Mouse (Mus musculus) heart, embryonic 16.5 days (tissue): Measurements from ENCODE around the gene Pus7l. TPM values are rescaled to one million over a fixed set of nuclear protein-coding genes. Genes with fewer than 3 reads are reported as not detected.

Experiments
- ATAC-seq: fragments of 200-750 bp; cut with Nextera tagmentation; replicated peaks from 2 replicates; pipeline ENCODE4 v1.8.0; 2017; ENCODE audit warnings: moderate number of reproducible peaks; ENCODE audit not compliant: insufficient read depth, low FRiP score; ENCODE audit errors: extremely low read depth
- H3K27ac ChIP-seq: fragments of 300-500 bp; sonication (generic); 2 replicates; pipeline ENCODE4 v1.5.1; 2014; ENCODE audit warnings: mild to moderate bottlenecking, low read length, control low read depth, moderate library complexity
- H3K27me3 ChIP-seq: fragments of 300-500 bp; sonication (generic); 2 replicates; pipeline ENCODE4 v1.6.1; 2014; ENCODE audit warnings: low read length, mixed read lengths; ENCODE audit not compliant: control insufficient read depth, insufficient read depth
- H3K36me3 ChIP-seq: fragments of 300-500 bp; sonication (generic); 2 replicates; pipeline ENCODE4 v1.6.1; 2014; ENCODE audit not compliant: control insufficient read depth, insufficient read depth
- H3K4me1 ChIP-seq: fragments of 300-500 bp; sonication (generic); 2 replicates; pipeline ENCODE4 v1.6.1; 2014; ENCODE audit warnings: low read length, mixed read lengths; ENCODE audit not compliant: control insufficient read depth, insufficient read depth
- H3K4me2 ChIP-seq: fragments of 300-500 bp; sonication (generic); 2 replicates; pipeline ENCODE4 v1.6.1; 2014; ENCODE audit warnings: low read depth, mild to moderate bottlenecking, control low read depth, low read length
- H3K4me3 ChIP-seq: fragments of 300-500 bp; sonication (generic); 2 replicates; pipeline ENCODE4 v1.5.1; 2014; ENCODE audit warnings: mild to moderate bottlenecking, control low read depth, low read length
- H3K9ac ChIP-seq: fragments of 300-500 bp; sonication (generic); 2 replicates; pipeline ENCODE4 v1.6.1; 2014; ENCODE audit warnings: low read length, control low read depth
- H3K9me3 ChIP-seq: fragments of 300-500 bp; sonication (generic); replicated peaks from 2 replicates; pipeline ENCODE4 v1.6.1; 2016; ENCODE audit warnings: low read length; ENCODE audit not compliant: control insufficient read depth
- WGBS: fragments of 180-500 bp; shearing (Covaris S2); extraction: QIAGEN DNeasy Blood & Tissue Kit; methylation state at CpG from one replicate; pipeline ENCODE4 v1.1.7; 2014; 5-methylcytosine and 5-hydroxymethylcytosine counted together
- polyA plus RNA-seq: library from polyadenylated mRNA; unstranded; fragments of >200 nt; fragmentation: Nextera tagmentation; extraction: Ambion mirVana; gene quantifications from 2 replicates; pipeline ENCODE4 v1.2.1, GENCODE M21; 2015

Pus7l gene
- polyA plus RNA-seq: 4.9 and 5.6 TPM in 2 replicates

DNA sequence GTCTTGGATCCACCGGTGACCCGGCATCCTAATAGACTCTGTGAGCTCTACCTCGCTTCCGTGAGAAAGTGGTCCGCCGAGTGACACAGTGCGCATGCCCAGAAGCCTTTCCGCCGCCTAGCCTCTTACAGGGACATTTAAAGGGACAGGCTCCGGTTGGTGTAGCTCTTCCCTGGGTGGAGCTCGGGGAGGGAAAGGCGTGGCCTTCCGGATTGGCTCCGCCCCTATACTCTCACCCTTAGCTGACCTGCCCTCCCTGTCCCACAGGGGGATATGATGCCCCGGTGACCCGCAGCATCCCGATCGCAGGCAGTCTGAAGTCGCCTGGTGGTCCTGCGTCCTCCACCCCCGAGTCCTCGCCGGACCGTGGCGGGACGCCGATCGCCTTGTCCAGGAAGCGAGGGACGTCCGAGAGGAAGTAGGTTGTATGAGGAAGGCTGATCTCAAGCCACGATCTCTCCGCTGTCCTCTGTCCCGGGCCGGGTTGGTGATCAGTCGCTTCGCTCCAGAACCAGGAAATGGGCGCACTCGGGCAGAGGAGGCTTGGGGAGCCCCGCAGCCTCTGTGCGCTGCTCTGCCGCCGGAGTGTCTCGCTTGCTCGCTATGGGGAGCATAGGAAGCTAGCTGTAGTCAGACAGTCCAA is at the start of gene Pus7l, which contains the start of gene Irak4:
Gene Pus7l, minus strand, starts transcription at position 139 of the 643 bp plus-strand sequence.
Gene Irak4, plus strand, starts transcription at position 235 of the 643 bp plus-strand sequence.
- Histone ChIP-seq H3K4me1 (peaks cover 5% of the 10 kb centered on the region), H3K9ac (peak within 1 kb of the TSS; percentile 78), H3K4me3 (peak within 1 kb of the TSS; percentile 80), H3K27me3 (no peaks in the 10 kb centered on the region), H3K9me3 (no peaks in the 10 kb centered on the region), H3K4me2 (peak within 1 kb of the TSS; percentile 92), H3K27ac (peak within 1 kb of the TSS; percentile 64), H3K36me3 (no peaks in the 10 kb centered on the region)
- peak; percentile 98 for ATAC-seq
- WGBS: 0% methylated on average over 45 of the region's 45 CpGs

- Histone ChIP-seq H3K36me3 (0 out of 2 replicates have a peak, but pooled peaks cover 3% of the 10 kb centered on the region), H3K27ac (no peak overlapping the region), H3K27me3 (no peaks in the 10 kb centered on the region), H3K9ac (no peak overlapping the region), H3K4me2 (no peak overlapping the region), H3K4me3 (no peak overlapping the region), H3K9me3 (no peaks in the 10 kb centered on the region), H3K4me1 (peaks cover 7% of the 10 kb centered on the region)
- 83% methylated on average over 4 of the region's 4 CpGs for WGBS
- no peak for ATAC-seq
These were observed 48.0 kb upstream of the Pus7l start for GRCm38 (mm10) chr15:94591356-94591755.

GRCm38 (mm10) chr15:94590083-94590482 is 46.7 kb upstream of the Pus7l start:
- WGBS: 12% methylated on average over 8 of the region's 8 CpGs
- ATAC-seq: no peak
- no peak overlapping the region for H3K27ac ChIP-seq

GRCm38 (mm10) chr15:94589219-94590075 is 46.1 kb upstream of the Pus7l start, which contains the start of gene Twf1:
Twf1 (minus strand) TSS chr15:94589889.
- ATAC-seq: peak; percentile 99
- no peaks in the 10 kb centered on the region for H3K9me3 ChIP-seq
- H3K36me3 ChIP-seq: peaks cover 14% of the 10 kb centered on the region
- H3K4me1 ChIP-seq: peaks cover 7% of the 10 kb centered on the region
- WGBS: under 1% methylated on average over 65 of the region's 70 CpGs
- H3K4me2 ChIP-seq: peak within 1 kb of the TSS; percentile 90
- no peaks in the 10 kb centered on the region for H3K27me3 ChIP-seq
- H3K9ac ChIP-seq: peak within 1 kb of the TSS; percentile 91
- peak within 1 kb of the TSS; percentile 73 for H3K27ac ChIP-seq
- H3K4me3 ChIP-seq: peak within 1 kb of the TSS; percentile 93

More at GRCm38 (mm10) chr15:94590083-94590482, 46.7 kb upstream of the Pus7l start:
- Histone ChIP-seq H3K36me3 (peaks cover 8% of the 10 kb centered on the region), H3K4me1 (peaks cover 7% of the 10 kb centered on the region), H3K4me3 (peak overlapping the region; percentile 93), H3K9ac (peak overlapping the region; percentile 70), H3K27me3 (no peaks in the 10 kb centered on the region), H3K4me2 (peak overlapping the region; percentile 75), H3K9me3 (no peaks in the 10 kb centered on the region)

GRCm38 (mm10) chr15:94587826-94588715 is 44.7 kb upstream of the Pus7l start:
- ATAC-seq: no peak
- Histone ChIP-seq H3K4me1 (peaks cover 7% of the 10 kb centered on the region), H3K4me2 (peak overlapping the region; percentile 28; the same call in 1 of the 2 replicates), H3K9me3 (no peaks in the 10 kb centered on the region), H3K27me3 (no peaks in the 10 kb centered on the region), H3K9ac (peak overlapping the region; percentile 91), H3K27ac (no peak overlapping the region), H3K36me3 (peaks cover 28% of the 10 kb centered on the region), H3K4me3 (no peak overlapping the region)
- WGBS: 86% methylated on average over 9 of the region's 9 CpGs

DNA sequence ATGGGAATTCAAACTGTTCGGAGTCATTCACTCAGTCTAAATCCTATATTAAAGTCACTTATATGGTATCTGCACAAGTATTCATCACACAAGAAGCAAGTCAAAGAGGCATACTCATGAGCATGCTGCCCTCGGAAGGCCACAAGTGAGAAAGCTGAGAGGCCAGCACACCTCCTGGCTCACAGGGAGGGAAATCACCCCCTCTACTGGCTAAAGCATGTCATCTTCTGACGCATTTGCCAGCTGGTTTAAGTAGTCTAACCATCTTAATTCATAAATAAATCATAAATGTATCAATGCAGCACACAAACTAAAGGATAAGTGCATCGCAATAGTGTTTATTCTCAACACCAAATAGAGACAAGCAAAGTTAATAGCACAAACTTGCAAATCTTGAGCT is 41.4 kb upstream of the Pus7l start:
- H3K36me3 ChIP-seq: peaks cover 52% of the 10 kb centered on the region
- no peak overlapping the region for H3K4me2 ChIP-seq
- H3K27me3 ChIP-seq: no peaks in the 10 kb centered on the region
- no peak overlapping the region for H3K27ac ChIP-seq
- H3K4me3 ChIP-seq: no peak overlapping the region
- H3K9me3 ChIP-seq: no peaks in the 10 kb centered on the region
- H3K9ac ChIP-seq: no peak overlapping the region
- peaks cover 7% of the 10 kb centered on the region for H3K4me1 ChIP-seq
- 94% methylated on average over 4 of the region's 4 CpGs for WGBS
- ATAC-seq: no peak

GRCm38 (mm10) chr15:94583153-94583552 is 39.8 kb upstream of the Pus7l start:
- Histone ChIP-seq H3K9ac (no peak overlapping the region), H3K4me3 (no peak overlapping the region), H3K27me3 (no peaks in the 10 kb centered on the region), H3K27ac (no peak overlapping the region), H3K36me3 (peaks cover 55% of the 10 kb centered on the region), H3K9me3 (no peaks in the 10 kb centered on the region), H3K4me2 (no peak overlapping the region), H3K4me1 (peaks cover 4% of the 10 kb centered on the region)
- 86% methylated on average over 10 of the region's 10 CpGs for WGBS
- ATAC-seq: no peak

DNA sequence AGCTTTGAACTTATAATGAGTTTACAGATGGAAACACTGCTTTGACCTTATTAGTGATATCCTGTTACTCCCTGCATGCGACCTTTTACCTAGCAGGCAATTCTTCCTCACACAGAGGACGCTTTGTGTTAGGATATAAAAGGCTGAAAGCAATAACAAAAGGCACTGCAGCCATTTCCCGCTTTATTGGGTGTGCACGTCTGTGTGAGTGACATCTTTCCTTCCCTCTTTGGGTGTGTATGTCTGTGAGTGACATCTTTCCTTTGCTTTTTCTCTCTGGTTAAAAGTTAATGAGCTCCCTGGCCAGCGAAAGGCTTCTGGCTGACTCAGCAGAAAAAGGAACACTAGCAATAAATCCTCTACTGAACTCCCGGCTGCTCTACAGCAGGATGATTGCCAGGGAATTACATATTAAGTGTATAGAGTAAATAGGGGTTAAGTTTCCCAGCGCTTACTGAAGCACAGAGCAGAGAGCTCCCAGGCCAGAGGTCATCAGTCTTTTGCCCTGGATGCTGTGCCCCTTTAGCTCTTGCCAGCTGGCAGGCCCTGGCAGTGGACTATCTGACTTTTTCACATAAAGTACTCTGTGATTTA is 38.8 kb upstream of the Pus7l start:
- H3K27ac ChIP-seq: no peak overlapping the region
- no peak overlapping the region for H3K4me3 ChIP-seq
- H3K27me3 ChIP-seq: no peaks in the 10 kb centered on the region
- no peak overlapping the region for H3K9ac ChIP-seq
- H3K9me3 ChIP-seq: no peaks in the 10 kb centered on the region
- no peak for ATAC-seq
- no peak overlapping the region for H3K4me2 ChIP-seq
- peaks cover 55% of the 10 kb centered on the region for H3K36me3 ChIP-seq
- no peaks in the 10 kb centered on the region for H3K4me1 ChIP-seq
- WGBS: 80% methylated on average over 7 of the region's 7 CpGs
